Mouse (Mus musculus): ENCODE measurements around the gene Gm20388. TPM values are rescaled to one million over a fixed set of nuclear protein-coding genes. Genes with fewer than 3 reads are reported as not detected.

Gm20388 gene
- polyA plus RNA-seq, 1 experiment from 2014 or later: 47.1 TPM

- no peaks in the 10 kb centered on the region for H3K36me3 ChIP-seq (ENCODE audit: inconsistent target)
- peaks cover 100% of the 10 kb centered on the region for H3K79me2 ChIP-seq (ENCODE audit: inconsistent target)
- peak overlapping the region; percentile 85 for H3K27ac ChIP-seq
- WGBS (ENCODE audit: missing documents): 92% methylated on average over 6 of the region's 6 CpGs
- H3K4me3 ChIP-seq (ENCODE audit: inconsistent target): no peak overlapping the region
Measured at GRCm38 (mm10) chr8:122524506-122524905, 2613.9 kb downstream of the Gm20388 start.

- peaks cover 100% of the 10 kb centered on the region for H3K79me2 ChIP-seq (ENCODE audit: inconsistent target)
- H3K27ac ChIP-seq: no peak overlapping the region
- WGBS (ENCODE audit: missing documents): 96% methylated on average over 6 of the region's 6 CpGs
- H3K36me3 ChIP-seq (ENCODE audit: inconsistent target): no peaks in the 10 kb centered on the region
- H3K4me3 ChIP-seq (ENCODE audit: inconsistent target): no peak overlapping the region
Measured at GRCm38 (mm10) chr8:122525004-122525403, 2614.4 kb downstream of the Gm20388 start.

- no peak overlapping the region for H3K4me3 ChIP-seq (ENCODE audit: inconsistent target)
- H3K27ac ChIP-seq: no peak overlapping the region
- 81% methylated on average over 3 of the region's 3 CpGs for WGBS (ENCODE audit: missing documents)
- H3K36me3 ChIP-seq (ENCODE audit: inconsistent target): no peaks in the 10 kb centered on the region
- H3K79me2 ChIP-seq (ENCODE audit: inconsistent target): peaks cover 100% of the 10 kb centered on the region
Measured at GRCm38 (mm10) chr8:122526084-122526483, 2615.4 kb downstream of the Gm20388 start.

GRCm38 (mm10) chr8:122526526-122527170, 2616.0 kb downstream of the Gm20388 start:
- H3K36me3 ChIP-seq (ENCODE audit: inconsistent target): no peaks in the 10 kb centered on the region
- WGBS (ENCODE audit: missing documents): 76% methylated on average over 7 of the region's 7 CpGs
- no peak overlapping the region for H3K4me3 ChIP-seq (ENCODE audit: inconsistent target)
- H3K79me2 ChIP-seq (ENCODE audit: inconsistent target): peaks cover 100% of the 10 kb centered on the region
- H3K27ac ChIP-seq: no peak overlapping the region

- 93% methylated on average over 3 of the region's 3 CpGs for WGBS (ENCODE audit: missing documents)
- peaks cover 4% of the 10 kb centered on the region; the same call in 1 of the 2 replicates for H3K36me3 ChIP-seq (ENCODE audit: inconsistent target)
- H3K79me2 ChIP-seq (ENCODE audit: inconsistent target): peaks cover 100% of the 10 kb centered on the region
- no peak overlapping the region for H3K27ac ChIP-seq
- H3K4me3 ChIP-seq (ENCODE audit: inconsistent target): no peak overlapping the region
Measured at GRCm38 (mm10) chr8:122527937-122528336, 2617.3 kb downstream of the Gm20388 start.

GRCm38 (mm10) chr8:122529159-122529558, 2618.5 kb downstream of the Gm20388 start:
- Histone ChIP-seq H3K27ac (no peak overlapping the region), H3K79me2 (ENCODE audit: inconsistent target) (peaks cover 100% of the 10 kb centered on the region), H3K4me3 (ENCODE audit: inconsistent target) (no peak overlapping the region), H3K36me3 (ENCODE audit: inconsistent target) (peaks cover 4% of the 10 kb centered on the region; the same call in 1 of the 2 replicates)
- WGBS (ENCODE audit: missing documents): 100% methylated on average over 4 of the region's 4 CpGs

GRCm38 (mm10) chr8:122531312-122531711, 2620.7 kb downstream of the Gm20388 start:
- H3K27ac ChIP-seq: no peak overlapping the region
- no peak overlapping the region for H3K4me3 ChIP-seq (ENCODE audit: inconsistent target)
- 95% methylated on average over 8 of the region's 8 CpGs for WGBS (ENCODE audit: missing documents)
- H3K79me2 ChIP-seq (ENCODE audit: inconsistent target): peaks cover 100% of the 10 kb centered on the region
- peaks cover 4% of the 10 kb centered on the region; the same call in 1 of the 2 replicates for H3K36me3 ChIP-seq (ENCODE audit: inconsistent target)

GRCm38 (mm10) chr8:122537033-122537432, 2626.4 kb downstream of the Gm20388 start:
- peaks cover 100% of the 10 kb centered on the region for H3K79me2 ChIP-seq (ENCODE audit: inconsistent target)
- H3K27ac ChIP-seq: no peak overlapping the region
- WGBS (ENCODE audit: missing documents): 95% methylated on average over 4 of the region's 6 CpGs
- H3K36me3 ChIP-seq (ENCODE audit: inconsistent target): peaks cover 9% of the 10 kb centered on the region; the same call in 1 of the 2 replicates
- H3K4me3 ChIP-seq (ENCODE audit: inconsistent target): no peak overlapping the region

GRCm38 (mm10) chr8:122537812-122538211, 2627.2 kb downstream of the Gm20388 start:
- H3K36me3 ChIP-seq (ENCODE audit: inconsistent target): peaks cover 5% of the 10 kb centered on the region; the same call in 1 of the 2 replicates
- H3K4me3 ChIP-seq (ENCODE audit: inconsistent target): no peak overlapping the region
- H3K27ac ChIP-seq: no peak overlapping the region
- H3K79me2 ChIP-seq (ENCODE audit: inconsistent target): peaks cover 100% of the 10 kb centered on the region
- WGBS (ENCODE audit: missing documents): 77% methylated on average over 2 of the region's 2 CpGs

GRCm38 (mm10) chr8:122538310-122539076, 2627.9 kb downstream of the Gm20388 start:
- H3K4me3 ChIP-seq (ENCODE audit: inconsistent target): no peak overlapping the region
- 96% methylated on average over 9 of the region's 9 CpGs for WGBS (ENCODE audit: missing documents)
- H3K79me2 ChIP-seq (ENCODE audit: inconsistent target): peaks cover 100% of the 10 kb centered on the region
- peaks cover 5% of the 10 kb centered on the region; the same call in 1 of the 2 replicates for H3K36me3 ChIP-seq (ENCODE audit: inconsistent target)
- H3K27ac ChIP-seq: no peak overlapping the region

GRCm38 (mm10) chr8:122544138-122544537, 2633.5 kb downstream of the Gm20388 start:
- no peaks in the 10 kb centered on the region; the same call in 1 of the 2 replicates for H3K36me3 ChIP-seq (ENCODE audit: inconsistent target)
- H3K79me2 ChIP-seq (ENCODE audit: inconsistent target): peaks cover 100% of the 10 kb centered on the region
- H3K4me3 ChIP-seq (ENCODE audit: inconsistent target): no peak overlapping the region
- no peak overlapping the region for H3K27ac ChIP-seq
- WGBS (ENCODE audit: missing documents): 87% methylated on average over 7 of the region's 8 CpGs

GRCm38 (mm10) chr8:122546066-122546755, 2635.6 kb downstream of the Gm20388 start:
- Histone ChIP-seq H3K79me2 (ENCODE audit: inconsistent target) (peaks cover 94% of the 10 kb centered on the region), H3K27ac (peak overlapping the region; percentile 69), H3K4me3 (ENCODE audit: inconsistent target) (no peak overlapping the region), H3K36me3 (ENCODE audit: inconsistent target) (no peaks in the 10 kb centered on the region; the same call in 1 of the 2 replicates)
- 87% methylated on average over 6 of the region's 7 CpGs for WGBS (ENCODE audit: missing documents)

- H3K79me2 ChIP-seq (ENCODE audit: inconsistent target): peaks cover 87% of the 10 kb centered on the region
- 78% methylated on average over 23 of the region's 24 CpGs for WGBS (ENCODE audit: missing documents)
- H3K27ac ChIP-seq: peak overlapping the region; percentile 69
- no peaks in the 10 kb centered on the region; the same call in 1 of the 2 replicates for H3K36me3 ChIP-seq (ENCODE audit: inconsistent target)
- peak overlapping the region; percentile 5; the same call in 1 of the 2 replicates for H3K4me3 ChIP-seq (ENCODE audit: inconsistent target)
Measured at GRCm38 (mm10) chr8:122546811-122547453, 2636.3 kb downstream of the Gm20388 start.

- peaks cover 78% of the 10 kb centered on the region for H3K79me2 ChIP-seq (ENCODE audit: inconsistent target)
- H3K27ac ChIP-seq: peak overlapping the region; percentile 69
- H3K36me3 ChIP-seq (ENCODE audit: inconsistent target): no peaks in the 10 kb centered on the region; the same call in 1 of the 2 replicates
- H3K4me3 ChIP-seq (ENCODE audit: inconsistent target): no peak overlapping the region; the same call in 1 of the 2 replicates
- 4% methylated on average over 5 of the region's 5 CpGs for WGBS (ENCODE audit: missing documents)
Measured at GRCm38 (mm10) chr8:122547815-122548214, 2637.2 kb downstream of the Gm20388 start.

All from macrophage (primary cell).